Mouse (Mus musculus) midbrain, embryonic 11.5 days (tissue): ENCODE data around the gene Atxn7. TPM values are rescaled to one million over a fixed set of nuclear protein-coding genes. Genes with fewer than 3 reads are reported as not detected.
A peak's percentile ranks its signal among the peaks of the same experiment; 100 is the strongest.

Source experiments
- ATAC-seq: fragments of 200-750 bp; cut with Nextera tagmentation; 2 replicates; pipeline ENCODE4 v1.8.0; 2017; ENCODE audit warnings: moderate TSS enrichment, moderate library complexity; ENCODE audit not compliant: low FRiP score
- DNase-seq: peaks from one replicate; pipeline ENCODE4 v3.0.0; 2015; ENCODE audit warnings: low spot score; ENCODE audit errors: missing footprints
- H3K27ac ChIP-seq: fragments of 300-500 bp; sonication (generic); 2 replicates; pipeline ENCODE4 v1.5.1; 2014; ENCODE audit warnings: low read depth, low read length
- H3K27me3 ChIP-seq: fragments of 300-500 bp; sonication (generic); 2 replicates; pipeline ENCODE4 v1.6.1; 2014; ENCODE audit warnings: mild to moderate bottlenecking, low read length, moderate library complexity, mixed read lengths; ENCODE audit not compliant: control insufficient read depth, insufficient read depth
- H3K36me3 ChIP-seq: fragments of 300-500 bp; sonication (generic); 2 replicates; pipeline ENCODE4 v1.6.1; 2014; ENCODE audit warnings: mild to moderate bottlenecking, low read length, moderate library complexity, mixed read lengths; ENCODE audit not compliant: control insufficient read depth, insufficient read depth
- H3K4me1 ChIP-seq: fragments of 300-500 bp; sonication (generic); 2 replicates; pipeline ENCODE4 v1.6.1; 2014; ENCODE audit warnings: low read length; ENCODE audit not compliant: control insufficient read depth, insufficient read depth
- H3K4me2 ChIP-seq: fragments of 300-500 bp; sonication (generic); 2 replicates; pipeline ENCODE4 v1.6.1; 2014; ENCODE audit warnings: mild to moderate bottlenecking, moderate library complexity
- H3K4me3 ChIP-seq: fragments of 300-500 bp; sonication (generic); 2 replicates; pipeline ENCODE4 v1.5.1; 2014; ENCODE audit warnings: low read depth, low read length
- H3K9ac ChIP-seq: fragments of 300-500 bp; sonication (generic); 2 replicates; pipeline ENCODE4 v1.6.1; 2014; ENCODE audit warnings: low read length
- H3K9me3 ChIP-seq: fragments of 300-500 bp; sonication (generic); 2 replicates; pipeline ENCODE4 v1.6.1; 2016; ENCODE audit warnings: low read length; ENCODE audit not compliant: control insufficient read depth
- WGBS: fragments of 180-500 bp; shearing (Covaris S2); extraction: QIAGEN DNeasy Blood & Tissue Kit; methylation state at CpG from one replicate; pipeline ENCODE4 v1.1.7; 2014; 5-methylcytosine and 5-hydroxymethylcytosine counted together
- polyA plus RNA-seq: library from polyadenylated mRNA; unstranded; fragments of >200 nt; fragmentation: Nextera tagmentation; extraction: Ambion mirVana; gene quantifications from 2 replicates; pipeline ENCODE4 v1.2.1, GENCODE M21; 2014

Atxn7 gene
- polyA plus RNA-seq, 1 experiment from 2014 or later: 5.2 TPM

DNA sequence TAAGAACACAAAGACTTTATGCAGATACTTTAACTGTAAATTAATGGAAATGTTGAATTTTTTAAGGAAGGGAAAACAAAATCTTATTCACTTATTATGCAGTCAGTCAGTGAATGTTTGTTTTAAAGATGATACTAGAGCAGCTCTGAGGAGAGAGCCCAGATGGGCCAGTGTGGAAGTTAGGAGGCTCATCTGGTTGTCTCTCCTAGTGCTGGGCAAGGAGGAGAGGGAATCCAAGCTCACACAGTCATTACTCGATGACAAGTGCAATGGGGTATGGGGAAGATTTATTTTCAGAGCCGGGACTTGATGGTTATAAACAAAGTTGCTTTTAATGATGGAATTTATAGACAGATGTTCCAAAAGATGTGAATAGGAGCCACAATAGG is 143.7 kb downstream of the Atxn7 start:
- DNase-seq (no peak), ATAC-seq (no peak)
- no peaks in the 10 kb centered on the region for H3K9me3 ChIP-seq
- no peaks in the 10 kb centered on the region for H3K27me3 ChIP-seq
- no peak overlapping the region for H3K27ac ChIP-seq
- no peak overlapping the region for H3K4me2 ChIP-seq
- no peaks in the 10 kb centered on the region for H3K36me3 ChIP-seq
- no peak overlapping the region for H3K4me3 ChIP-seq
- H3K4me1 ChIP-seq: no peaks in the 10 kb centered on the region
- no peak overlapping the region for H3K9ac ChIP-seq
- 89% methylated on average over 2 of the region's 2 CpGs for WGBS

DNA sequence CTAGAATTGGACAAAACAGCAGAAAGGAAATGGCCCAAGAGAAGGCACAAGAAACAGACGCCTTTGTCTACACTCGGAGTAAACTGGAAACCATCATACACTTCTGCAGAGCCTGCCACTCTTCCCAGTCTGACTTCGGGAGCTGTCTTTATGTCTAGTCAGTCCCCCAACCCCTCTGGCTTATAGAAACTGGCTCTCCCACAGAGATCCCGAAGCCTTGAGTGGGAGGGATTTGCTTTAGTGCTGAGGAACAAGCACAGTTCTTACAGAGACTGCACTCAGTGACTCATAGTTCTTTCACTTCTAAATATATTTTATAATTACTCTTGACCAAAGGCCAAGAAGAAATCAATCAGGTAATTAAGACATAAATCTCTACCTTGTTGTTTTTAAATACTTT is 149.5 kb downstream of the Atxn7 start:
- Histone ChIP-seq H3K36me3 (peaks cover 4% of the 10 kb centered on the region; the same call in 1 of the 2 replicates), H3K9me3 (no peaks in the 10 kb centered on the region), H3K27ac (no peak overlapping the region), H3K4me1 (no peaks in the 10 kb centered on the region), H3K9ac (no peak overlapping the region), H3K4me3 (no peak overlapping the region), H3K4me2 (no peak overlapping the region), H3K27me3 (no peaks in the 10 kb centered on the region)
- DNase-seq (no peak), ATAC-seq (no peak)
- WGBS: 88% methylated on average over 4 of the region's 4 CpGs

DNA sequence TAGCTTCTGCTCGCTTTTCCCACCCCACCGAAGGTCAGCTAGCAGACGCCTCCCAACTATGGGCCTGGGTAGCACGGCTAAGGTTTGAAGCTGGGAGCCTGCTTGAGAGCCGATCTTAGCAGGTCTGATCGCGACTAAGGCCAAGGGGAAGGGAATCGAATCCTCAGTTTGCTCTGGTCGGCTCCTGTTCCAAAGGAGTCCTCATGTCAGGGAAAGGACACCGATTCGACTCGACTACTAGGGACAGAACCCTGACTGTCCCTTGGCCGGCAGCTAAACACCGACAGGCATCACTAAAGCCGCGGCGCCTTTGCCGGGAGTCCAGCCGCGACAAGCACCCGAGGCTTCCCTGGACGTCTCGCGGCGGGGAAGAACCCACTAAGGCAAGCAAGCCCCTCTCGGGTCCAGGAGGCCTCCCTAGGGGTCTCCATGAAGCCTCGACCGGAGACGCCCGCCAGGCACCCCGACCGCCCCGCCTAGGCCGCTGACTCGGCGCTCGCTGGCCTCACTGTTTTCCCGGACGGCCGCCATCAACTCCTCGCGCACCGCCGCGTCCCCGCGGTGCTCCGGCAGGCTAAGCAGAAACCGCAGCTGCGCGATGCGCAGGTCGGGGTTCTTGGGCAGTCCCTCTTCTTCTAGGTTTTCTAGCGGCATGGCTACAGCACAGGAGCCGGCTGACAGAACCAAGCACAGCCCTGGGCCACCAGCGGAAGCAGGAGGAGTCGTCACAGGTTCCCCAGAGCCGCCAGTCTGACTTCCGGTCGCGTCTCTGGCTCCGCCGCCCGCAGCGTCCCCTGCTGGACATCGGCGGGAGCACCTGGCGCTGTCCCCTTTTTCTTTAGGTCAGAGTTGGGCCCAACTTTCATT is 159.2 kb downstream of the Atxn7 start, which contains the start of gene Psmd6:
Gene Psmd6 (minus strand): TSS at position 755 of the 867 bp plus-strand sequence.
- Histone ChIP-seq H3K36me3 (peaks cover 6% of the 10 kb centered on the region; the same call in 1 of the 2 replicates), H3K9ac (peak within 1 kb of the TSS; percentile 94), H3K27me3 (no peaks in the 10 kb centered on the region), H3K27ac (peak within 1 kb of the TSS; percentile 54; the same call in 1 of the 2 replicates), H3K4me3 (peak within 1 kb of the TSS; percentile 91), H3K9me3 (no peaks in the 10 kb centered on the region), H3K4me1 (peaks cover 6% of the 10 kb centered on the region), H3K4me2 (peak within 1 kb of the TSS; percentile 85)
- 1% methylated on average over 68 of the region's 68 CpGs for WGBS
- peak; percentile 99 for DNase-seq
- peak; percentile 98 for ATAC-seq

Other genes starting within 250 kb of the Atxn7 start
- gene Gm281, start 47.0 kb upstream of the Atxn7 start, polyA plus RNA-seq: not detected in 2 replicates
- gene Thoc7, start 412 bp downstream of the Atxn7 start, polyA plus RNA-seq: 268 and 279 TPM in 2 replicates
- gene Psmd6, start 159.5 kb downstream of the Atxn7 start, polyA plus RNA-seq: 319 and 342 TPM in 2 replicates
- not detected in 2 replicates for gene Olfr720, start 225.4 kb downstream of the Atxn7 start, polyA plus RNA-seq